ENCODE assay signal across 8 mouse cellular contexts in genomic region chr17:43802414-43802813, GRCm38 (mm10). TPM values are rescaled to one million over a fixed set of nuclear protein-coding genes. Genes with fewer than 3 reads are reported as not detected.
DNase-seq lines count a peak whose midpoint lies in the region; ATAC-seq lines count a peak whose summit lies in the region.

No protein-coding gene starts in this region.

- H3K27me3 ChIP-seq in heart, embryonic 10.5 days (ENCODE audit: insufficient read depth, poor library complexity, severe bottlenecking) = peaks cover 23% of the 10 kb centered on the region; the same call in 1 of the 2 replicates
- H3K27me3 ChIP-seq in kidney, embryonic 14.5 days (ENCODE audit: control insufficient read depth, insufficient read depth, low read length) = peaks cover 8% of the 10 kb centered on the region
- H3K27me3 ChIP-seq in midbrain, embryonic 14.5 days (ENCODE audit: control insufficient read depth, insufficient read depth, low read length) = no peaks in the 10 kb centered on the region

- H3K4me3 ChIP-seq in heart, embryonic 10.5 days = peak overlapping the region; percentile 85
- H3K4me3 ChIP-seq in kidney, embryonic 14.5 days (ENCODE audit: low read length) = peak overlapping the region; percentile 64
- peak overlapping the region; percentile 65 for H3K4me3 ChIP-seq in midbrain, embryonic 14.5 days (replicated peaks; ENCODE audit: low read depth, low read length)

- WGBS in heart, embryonic 10.5 days = 34% methylated on average over 11 of the region's 11 CpGs
- 57% methylated on average over 11 of the region's 11 CpGs for WGBS in kidney, embryonic 14.5 days
- 61% methylated on average over 11 of the region's 11 CpGs for WGBS in midbrain, embryonic 14.5 days

- H3K36me3 ChIP-seq in heart, embryonic 10.5 days = no peaks in the 10 kb centered on the region
- no peaks in the 10 kb centered on the region for H3K36me3 ChIP-seq in kidney, embryonic 14.5 days (ENCODE audit: control insufficient read depth, insufficient read depth, low read length)
- H3K36me3 ChIP-seq in midbrain, embryonic 14.5 days (ENCODE audit: control insufficient read depth, insufficient read depth, low read length) = no peaks in the 10 kb centered on the region

- H3K27ac ChIP-seq in heart, embryonic 10.5 days = peak overlapping the region; percentile 91; the same call in 1 of the 2 replicates
- H3K27ac ChIP-seq in kidney, embryonic 14.5 days (ENCODE audit: low read depth, low read length) = no peak overlapping the region
- peak overlapping the region; percentile 70; the same call in 1 of the 2 replicates for H3K27ac ChIP-seq in midbrain, embryonic 14.5 days (replicated peaks; ENCODE audit: low read depth, low read length)

- H3K4me2 ChIP-seq in kidney, embryonic 14.5 days (replicated peaks; ENCODE audit: low read depth, low read length) = peak overlapping the region; percentile 97
- H3K4me2 ChIP-seq in midbrain, embryonic 14.5 days (ENCODE audit: low read length) = peak overlapping the region; percentile 85

- H3K9ac ChIP-seq in kidney, embryonic 14.5 days (ENCODE audit: low read depth, low read length) = no peak overlapping the region
- H3K9ac ChIP-seq in midbrain, embryonic 14.5 days (replicated peaks; ENCODE audit: low read length) = peak overlapping the region; percentile 88

- peak; percentile 48 for DNase-seq in cerebellum, adult 11-12 months
- no peak for DNase-seq in cerebellum, adult 11 months
- no peak for DNase-seq in heart, embryonic 10.5 days (ENCODE audit: low spot score)
- DNase-seq in midbrain, embryonic 14.5 days = no peak
- DNase-seq in layer of hippocampus, adult 9-10 months (ENCODE audit: low spot score) = no peak
- DNase-seq in layer of hippocampus, postnatal 14 days (ENCODE audit: low spot score in 2 of 2) = no peak
- no peak for DNase-seq in adrenal gland, adult 8-10 months

- H3K4me1 ChIP-seq in heart, embryonic 10.5 days = peaks cover 11% of the 10 kb centered on the region
- H3K4me1 ChIP-seq in kidney, embryonic 14.5 days (ENCODE audit: control insufficient read depth, insufficient read depth, low read length) = 0 out of 2 replicates have a peak, but pooled peaks cover 5% of the 10 kb centered on the region
- H3K4me1 ChIP-seq in midbrain, embryonic 14.5 days (ENCODE audit: control insufficient read depth, insufficient read depth, low read length) = 0 out of 2 replicates have a peak, but pooled peaks cover 4% of the 10 kb centered on the region

- H3K9me3 ChIP-seq in heart, embryonic 10.5 days = no peaks in the 10 kb centered on the region
- H3K9me3 ChIP-seq in kidney, embryonic 14.5 days (ENCODE audit: control insufficient read depth, low read length) = no peaks in the 10 kb centered on the region
- no peaks in the 10 kb centered on the region for H3K9me3 ChIP-seq in midbrain, embryonic 14.5 days (ENCODE audit: control insufficient read depth, low read length)

- ATAC-seq in kidney, embryonic 14.5 days (ENCODE audit: low FRiP score, low TSS enrichment) = no peak
- ATAC-seq in midbrain, embryonic 14.5 days (ENCODE audit: low FRiP score, low TSS enrichment) = no peak

RNA-seq across cellular contexts. Expression of gene Rcan2, which starts 1.3 kb away (rescaled TPM):
- polyA plus RNA-seq in heart, embryonic 10.5 days (2016; fragmentation: Nextera tagmentation; extraction: Ambion mirVana) = 14.5 and 28.9 TPM in 2 replicates
- polyA plus RNA-seq in kidney, embryonic 14.5 days (2014; fragmentation: Nextera tagmentation; extraction: Ambion mirVana) = 1.9 and 3.0 TPM in 2 replicates
- polyA plus RNA-seq in midbrain, embryonic 14.5 days (2014; fragmentation: Nextera tagmentation; extraction: Ambion mirVana) = 68.5 and 79.4 TPM in 2 replicates
- 10 to 100 TPM; 46.3 to 47.4 TPM for total RNA-seq in layer of hippocampus, postnatal 14 days (2021)
- 1 to 10 TPM; 7.2 to 8.7 (median 7.9) TPM for total RNA-seq in adrenal gland, adult 8-10 months (2022)
